Mouse (Mus musculus) olfactory bulb, adult 2 months (tissue): ENCODE results near the gene Cd247.

Source experiments
- CTCF ChIP-seq: fragments of 200-500 bp; IDR thresholded peaks from 2 replicates; pipeline ENCODE4 v1.5.1; 2012; ENCODE audit warnings: low read depth, mild to moderate bottlenecking, low read length, moderate library complexity; ENCODE audit not compliant: insufficient read depth
- POLR2A ChIP-seq: fragments of 200-500 bp; IDR thresholded peaks from 2 replicates; pipeline ENCODE4 v1.6.1; 2012; ENCODE audit warnings: mild to moderate bottlenecking, low read depth, low read length, moderate library complexity; ENCODE audit not compliant: insufficient read depth

GRCm38 (mm10) chr1:165861235-165861609, 72.7 kb downstream of the Cd247 start:
- no peak for TF ChIP-seq POLR2A
- TF ChIP-seq CTCF = no peak
